Mouse (Mus musculus): ENCODE measurements around the gene Stx5a. TPM values are rescaled to one million over a fixed set of nuclear protein-coding genes. Genes with fewer than 3 reads are reported as not detected.

The Stx5a gene
- polyA plus RNA-seq, 1 experiment from 2014 or later, result 150 TPM

Small RNAs within 50 kb of the gene (microRNA-seq; reads per million reads assigned to microRNA genes)
- 0.79 reads per million for gene Mir6992

Other genes starting within 250 kb of the Stx5a start
- gene Slc22a8, start 150.2 kb upstream of the Stx5a start, polyA plus RNA-seq (2015; fragmentation: Nextera tagmentation; extraction: Ambion mirVana), result 15.7 and 16.3 TPM in 2 replicates
- 48.8 and 59.4 TPM in 2 replicates for gene Slc22a6, start 123.4 kb upstream of the Stx5a start, polyA plus RNA-seq (2015; fragmentation: Nextera tagmentation; extraction: Ambion mirVana)
- gene Chrm1, start 77.6 kb upstream of the Stx5a start, polyA plus RNA-seq (2015; fragmentation: Nextera tagmentation; extraction: Ambion mirVana), result 0.11 and 0.14 TPM in 2 replicates
- 141 and 146 TPM in 2 replicates for gene Slc3a2, start 18.0 kb upstream of the Stx5a start, polyA plus RNA-seq (2015; fragmentation: Nextera tagmentation; extraction: Ambion mirVana)
- gene Wdr74, start 5.6 kb upstream of the Stx5a start, polyA plus RNA-seq (2015; fragmentation: Nextera tagmentation; extraction: Ambion mirVana), result 101 and 108 TPM in 2 replicates
- 1.9 and 2.0 TPM in 2 replicates for gene 1700092M07Rik, start 695 bp upstream of the Stx5a start, polyA plus RNA-seq (2015; fragmentation: Nextera tagmentation; extraction: Ambion mirVana)
- gene Nxf1, start 15.7 kb downstream of the Stx5a start, polyA plus RNA-seq (2015; fragmentation: Nextera tagmentation; extraction: Ambion mirVana), result 213 and 218 TPM in 2 replicates
- gene Tmem223, start 29.6 kb downstream of the Stx5a start, polyA plus RNA-seq (2015; fragmentation: Nextera tagmentation; extraction: Ambion mirVana), result 197 and 215 TPM in 2 replicates
- gene Tmem179b, start 33.1 kb downstream of the Stx5a start, polyA plus RNA-seq (2015; fragmentation: Nextera tagmentation; extraction: Ambion mirVana), result 89.4 and 92.5 TPM in 2 replicates
- gene Taf6l, start 45.0 kb downstream of the Stx5a start, polyA plus RNA-seq (2015; fragmentation: Nextera tagmentation; extraction: Ambion mirVana), result 37.2 and 39.0 TPM in 2 replicates
- gene Polr2g, start 57.2 kb downstream of the Stx5a start, polyA plus RNA-seq (2015; fragmentation: Nextera tagmentation; extraction: Ambion mirVana), result 168 and 176 TPM in 2 replicates
- 6.2 and 6.4 TPM in 2 replicates for gene Zbtb3, start 61.1 kb downstream of the Stx5a start, polyA plus RNA-seq (2015; fragmentation: Nextera tagmentation; extraction: Ambion mirVana)
- gene Ttc9c, start 77.9 kb downstream of the Stx5a start, polyA plus RNA-seq (2015; fragmentation: Nextera tagmentation; extraction: Ambion mirVana), result 53.0 and 63.0 TPM in 2 replicates
- gene Hnrnpul2, start 78.6 kb downstream of the Stx5a start, polyA plus RNA-seq (2015; fragmentation: Nextera tagmentation; extraction: Ambion mirVana), result 5.4 and 5.9 TPM in 2 replicates
- not detected in 2 replicates for gene AC129217.1, start 88.4 kb downstream of the Stx5a start, polyA plus RNA-seq (2015; fragmentation: Nextera tagmentation; extraction: Ambion mirVana)
- gene Bscl2, start 96.1 kb downstream of the Stx5a start, polyA plus RNA-seq (2015; fragmentation: Nextera tagmentation; extraction: Ambion mirVana), result 56.7 and 62.4 TPM in 2 replicates
- gene Gng3, start 97.8 kb downstream of the Stx5a start, polyA plus RNA-seq (2015; fragmentation: Nextera tagmentation; extraction: Ambion mirVana), result 3.2 and 5.4 TPM in 2 replicates
- gene Lrrn4cl, start 109.4 kb downstream of the Stx5a start, polyA plus RNA-seq (2015; fragmentation: Nextera tagmentation; extraction: Ambion mirVana), result 0.75 and 1.0 TPM in 2 replicates
- gene Ubxn1, start 130.1 kb downstream of the Stx5a start, polyA plus RNA-seq (2015; fragmentation: Nextera tagmentation; extraction: Ambion mirVana), result 195 and 197 TPM in 2 replicates
- gene Uqcc3, start 139.5 kb downstream of the Stx5a start, polyA plus RNA-seq (2015; fragmentation: Nextera tagmentation; extraction: Ambion mirVana), result 69.3 and 71.4 TPM in 2 replicates
- gene Lbhd1, start 142.3 kb downstream of the Stx5a start, polyA plus RNA-seq (2015; fragmentation: Nextera tagmentation; extraction: Ambion mirVana), result 78.4 and 84.3 TPM in 2 replicates
- not detected in 2 replicates for gene Gm49403, start 142.5 kb downstream of the Stx5a start, polyA plus RNA-seq (2015; fragmentation: Nextera tagmentation; extraction: Ambion mirVana)
- 93.0 and 94.3 TPM in 2 replicates for gene 1810009A15Rik, start 147.4 kb downstream of the Stx5a start, polyA plus RNA-seq (2015; fragmentation: Nextera tagmentation; extraction: Ambion mirVana)
- gene Gm49416, start 147.5 kb downstream of the Stx5a start, polyA plus RNA-seq (2015; fragmentation: Nextera tagmentation; extraction: Ambion mirVana), result 1.2 TPM in 1 of 2 replicates, not detected in the other
- gene Ints5, start 151.6 kb downstream of the Stx5a start, polyA plus RNA-seq (2015; fragmentation: Nextera tagmentation; extraction: Ambion mirVana), result 49.5 and 53.1 TPM in 2 replicates
- 146 and 151 TPM in 2 replicates for gene Ganab, start 156.7 kb downstream of the Stx5a start, polyA plus RNA-seq (2015; fragmentation: Nextera tagmentation; extraction: Ambion mirVana)
- gene B3gat3, start 179.0 kb downstream of the Stx5a start, polyA plus RNA-seq (2015; fragmentation: Nextera tagmentation; extraction: Ambion mirVana), result 51.1 and 53.5 TPM in 2 replicates
- 4.3 and 4.5 TPM in 2 replicates for gene Rom1, start 187.9 kb downstream of the Stx5a start, polyA plus RNA-seq (2015; fragmentation: Nextera tagmentation; extraction: Ambion mirVana)
- gene Eml3, start 188.1 kb downstream of the Stx5a start, polyA plus RNA-seq (2015; fragmentation: Nextera tagmentation; extraction: Ambion mirVana), result 33.2 and 34.1 TPM in 2 replicates
- gene Mta2, start 200.5 kb downstream of the Stx5a start, polyA plus RNA-seq (2015; fragmentation: Nextera tagmentation; extraction: Ambion mirVana), result 179 and 180 TPM in 2 replicates
- gene Tut1, start 212.4 kb downstream of the Stx5a start, polyA plus RNA-seq (2015; fragmentation: Nextera tagmentation; extraction: Ambion mirVana), result 36.0 and 38.3 TPM in 2 replicates
- gene Eef1g, start 225.6 kb downstream of the Stx5a start, polyA plus RNA-seq (2015; fragmentation: Nextera tagmentation; extraction: Ambion mirVana), result 436 and 455 TPM in 2 replicates
- gene Ahnak, start 247.9 kb downstream of the Stx5a start, polyA plus RNA-seq (2015; fragmentation: Nextera tagmentation; extraction: Ambion mirVana), result 14.0 and 14.4 TPM in 2 replicates